Mouse (Mus musculus): Measurements from ENCODE around the gene Galk1. TPM values are rescaled to one million over a fixed set of nuclear protein-coding genes. Genes with fewer than 3 reads are reported as not detected.

Galk1 gene
- polyA plus RNA-seq, 1 experiment from 2014 or later, result 65.9 TPM

GRCm38 (mm10) chr11:115968731-115969405 lies 43.7 kb downstream of the Galk1 start:
- H3K27me3 ChIP-seq (replicated peaks), result peaks cover 11% of the 10 kb centered on the region
- no peak overlapping the region for H3K4me3 ChIP-seq (replicated peaks)
- no peak overlapping the region for H3K4me2 ChIP-seq
- H3K36me3 ChIP-seq, result peaks cover 32% of the 10 kb centered on the region
- H3K27ac ChIP-seq (replicated peaks), result no peak overlapping the region
- WGBS, result 74% methylated on average over 5 of the region's 5 CpGs
- H3K9me3 ChIP-seq (replicated peaks), result no peaks in the 10 kb centered on the region
- no peak overlapping the region for H3K9ac ChIP-seq (replicated peaks)
- H3K4me1 ChIP-seq, result no peaks in the 10 kb centered on the region
- no peak for ATAC-seq (ENCODE audit: low FRiP score)

- no peak for ATAC-seq (ENCODE audit: low FRiP score)
- 81% methylated on average over 10 of the region's 10 CpGs for WGBS
- Histone ChIP-seq H3K4me3 (replicated peaks) (no peak overlapping the region), H3K9ac (replicated peaks) (no peak overlapping the region), H3K9me3 (replicated peaks) (no peaks in the 10 kb centered on the region), H3K4me1 (no peaks in the 10 kb centered on the region), H3K36me3 (peaks cover 69% of the 10 kb centered on the region), H3K4me2 (no peak overlapping the region), H3K27me3 (replicated peaks) (no peaks in the 10 kb centered on the region), H3K27ac (replicated peaks) (no peak overlapping the region)
These were observed 47.4 kb downstream of the Galk1 start for GRCm38 (mm10) chr11:115964977-115965604.

DNA sequence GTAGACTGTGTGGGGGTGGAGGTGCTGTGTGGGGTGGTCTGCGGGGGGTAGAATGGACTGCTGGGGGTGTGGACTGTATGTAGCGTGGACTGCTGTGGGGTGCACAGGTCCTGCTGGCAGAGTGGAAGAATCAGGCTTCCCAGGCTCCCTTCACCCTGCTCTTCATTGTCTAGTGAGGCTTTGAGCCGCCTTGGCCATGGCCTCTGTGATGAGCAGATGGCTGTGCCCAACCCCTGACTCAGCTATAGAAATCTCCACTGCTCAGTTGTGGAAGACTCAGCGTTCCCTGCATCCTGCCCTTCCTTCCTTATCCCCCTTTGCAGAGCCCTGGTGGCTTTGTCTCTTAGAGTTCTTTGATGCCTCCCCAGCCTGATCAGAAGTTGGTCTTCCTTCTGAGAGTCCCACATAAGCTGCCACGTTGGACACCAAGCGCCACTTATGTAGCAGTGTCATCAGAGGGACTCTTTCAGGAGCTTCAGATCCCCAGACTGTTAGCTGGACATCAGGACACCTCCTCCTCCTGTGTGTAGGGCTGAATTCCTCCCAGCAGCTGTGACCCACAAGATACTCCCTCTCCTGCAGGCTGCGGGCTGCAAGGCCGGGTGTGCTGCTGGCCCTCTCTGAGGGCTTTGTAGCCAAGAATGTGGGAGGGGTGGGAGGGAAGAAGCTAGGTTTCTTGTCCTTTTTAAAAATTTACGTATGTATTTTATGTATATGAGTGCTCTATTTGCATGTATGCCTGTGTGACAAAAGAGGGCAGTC lies 49.7 kb downstream of the Galk1 start:
- WGBS, result 93% methylated on average over 9 of the region's 9 CpGs
- Histone ChIP-seq H3K4me1 (peaks cover 1% of the 10 kb centered on the region; the same call in 1 of the 2 replicates), H3K9ac (replicated peaks) (no peak overlapping the region), H3K27me3 (replicated peaks) (no peaks in the 10 kb centered on the region), H3K9me3 (replicated peaks) (no peaks in the 10 kb centered on the region), H3K27ac (replicated peaks) (no peak overlapping the region), H3K4me3 (replicated peaks) (no peak overlapping the region), H3K4me2 (no peak overlapping the region), H3K36me3 (peaks cover 77% of the 10 kb centered on the region)
- no peak for ATAC-seq (ENCODE audit: low FRiP score)

GRCm38 (mm10) chr11:115959018-115959417 lies 53.5 kb downstream of the Galk1 start:
- Histone ChIP-seq H3K4me3 (replicated peaks) (no peak overlapping the region), H3K27ac (replicated peaks) (no peak overlapping the region), H3K4me1 (peaks cover 31% of the 10 kb centered on the region), H3K27me3 (replicated peaks) (no peaks in the 10 kb centered on the region), H3K9me3 (replicated peaks) (no peaks in the 10 kb centered on the region), H3K9ac (replicated peaks) (no peak overlapping the region), H3K4me2 (no peak overlapping the region), H3K36me3 (peaks cover 64% of the 10 kb centered on the region)
- no peak for ATAC-seq (ENCODE audit: low FRiP score)
- 92% methylated on average over 9 of the region's 9 CpGs for WGBS

Other genes starting within 250 kb of the Galk1 start
- 20.3 and 21.2 TPM in 2 replicates for gene Tmem94, start 247.3 kb downstream of the Galk1 start, polyA plus RNA-seq (2015; fragmentation: Nextera tagmentation; extraction: Ambion mirVana)
- 9.8 and 10.2 TPM in 2 replicates for gene Caskin2, start 199.1 kb downstream of the Galk1 start, polyA plus RNA-seq (2015; fragmentation: Nextera tagmentation; extraction: Ambion mirVana)
- gene Tsen54, start 198.0 kb downstream of the Galk1 start, polyA plus RNA-seq (2015; fragmentation: Nextera tagmentation; extraction: Ambion mirVana), result 22.0 and 23.7 TPM in 2 replicates
- 0.97 and 8.8 TPM in 2 replicates for gene Llgl2, start 188.7 kb downstream of the Galk1 start, polyA plus RNA-seq (2015; fragmentation: Nextera tagmentation; extraction: Ambion mirVana)
- gene Myo15b, start 154.3 kb downstream of the Galk1 start, polyA plus RNA-seq (2015; fragmentation: Nextera tagmentation; extraction: Ambion mirVana), result 0.12 and 5.0 TPM in 2 replicates
- gene Smim5, start 112.8 kb downstream of the Galk1 start, polyA plus RNA-seq (2015; fragmentation: Nextera tagmentation; extraction: Ambion mirVana), result 2.2 and 8.1 TPM in 2 replicates
- gene Smim6, start 100.7 kb downstream of the Galk1 start, polyA plus RNA-seq (2015; fragmentation: Nextera tagmentation; extraction: Ambion mirVana), result 0.68 and 3.1 TPM in 2 replicates
- 39.0 and 40.5 TPM in 2 replicates for gene Sap30bp, start 79.4 kb downstream of the Galk1 start, polyA plus RNA-seq (2015; fragmentation: Nextera tagmentation; extraction: Ambion mirVana)
- 19.7 and 22.0 TPM in 2 replicates for gene Recql5, start 79.2 kb downstream of the Galk1 start, polyA plus RNA-seq (2015; fragmentation: Nextera tagmentation; extraction: Ambion mirVana)
- 2.0 and 4.9 TPM in 2 replicates for gene Itgb4, start 38.0 kb downstream of the Galk1 start, polyA plus RNA-seq (2015; fragmentation: Nextera tagmentation; extraction: Ambion mirVana)
- 1,496 and 1,502 TPM in 2 replicates for gene H3f3b, start 15.2 kb upstream of the Galk1 start, polyA plus RNA-seq (2015; fragmentation: Nextera tagmentation; extraction: Ambion mirVana)
- 31.6 and 33.5 TPM in 2 replicates for gene Unk, start 17.6 kb upstream of the Galk1 start, polyA plus RNA-seq (2015; fragmentation: Nextera tagmentation; extraction: Ambion mirVana)
- gene Unc13d, start 65.2 kb upstream of the Galk1 start, polyA plus RNA-seq (2015; fragmentation: Nextera tagmentation; extraction: Ambion mirVana), result 1.0 and 7.1 TPM in 2 replicates
- 162 and 167 TPM in 2 replicates for gene Wbp2, start 74.3 kb upstream of the Galk1 start, polyA plus RNA-seq (2015; fragmentation: Nextera tagmentation; extraction: Ambion mirVana)
- gene Trim47, start 114.5 kb upstream of the Galk1 start, polyA plus RNA-seq (2015; fragmentation: Nextera tagmentation; extraction: Ambion mirVana), result 9.8 TPM in 2 replicates
- 3.4 and 4.1 TPM in 2 replicates for gene Trim65, start 118.4 kb upstream of the Galk1 start, polyA plus RNA-seq (2015; fragmentation: Nextera tagmentation; extraction: Ambion mirVana)
- 82.2 and 95.1 TPM in 2 replicates for gene Mrpl38, start 126.1 kb upstream of the Galk1 start, polyA plus RNA-seq (2015; fragmentation: Nextera tagmentation; extraction: Ambion mirVana)
- gene Fbf1, start 155.4 kb upstream of the Galk1 start, polyA plus RNA-seq (2015; fragmentation: Nextera tagmentation; extraction: Ambion mirVana), result 44.2 and 48.5 TPM in 2 replicates
- 90.4 and 93.5 TPM in 2 replicates for gene Ten1, start 186.1 kb upstream of the Galk1 start, polyA plus RNA-seq (2015; fragmentation: Nextera tagmentation; extraction: Ambion mirVana)
- 58.1 and 61.7 TPM in 2 replicates for gene Acox1, start 186.3 kb upstream of the Galk1 start, polyA plus RNA-seq (2015; fragmentation: Nextera tagmentation; extraction: Ambion mirVana)
- gene Evpl, start 225.4 kb upstream of the Galk1 start, polyA plus RNA-seq (2015; fragmentation: Nextera tagmentation; extraction: Ambion mirVana), result 1.00 and 1.9 TPM in 2 replicates